Mouse (Mus musculus): ENCODE measurements around the gene Fgfr2. TPM values are rescaled to one million over a fixed set of nuclear protein-coding genes. Genes with fewer than 3 reads are reported as not detected.
"Not testable (repeated sequence)": the region's sequence is repeated elsewhere in the genome, so short reads cannot be mapped to it uniquely, and the experiment has no call there.

Fgfr2 gene
- total RNA-seq, 1 experiment from 2014 or later: not detected

- ATAC-seq (replicated peaks in 1 of 2; ENCODE audit: insufficient read depth in 1 of 2, low FRiP score in 2 of 2, low TSS enrichment in 1 of 2, low read depth in 1 of 2, poor library complexity in 2 of 2, severe bottlenecking in 2 of 2): no peak
These were observed 2580.0 kb downstream of the Fgfr2 start for GRCm38 (mm10) chr7:130543181-130543580.

GRCm38 (mm10) chr7:130540176-130540575 lies 2583.0 kb downstream of the Fgfr2 start:
- ATAC-seq (replicated peaks in 1 of 2; ENCODE audit: insufficient read depth in 1 of 2, low FRiP score in 2 of 2, low TSS enrichment in 1 of 2, low read depth in 1 of 2, poor library complexity in 2 of 2, severe bottlenecking in 2 of 2): no peak

- ATAC-seq (replicated peaks in 1 of 2; ENCODE audit: insufficient read depth in 1 of 2, low FRiP score in 2 of 2, low TSS enrichment in 1 of 2, low read depth in 1 of 2, poor library complexity in 2 of 2, severe bottlenecking in 2 of 2): no peak
These were observed 2586.1 kb downstream of the Fgfr2 start for GRCm38 (mm10) chr7:130537068-130537467.

GRCm38 (mm10) chr7:130535174-130535573 lies 2588.0 kb downstream of the Fgfr2 start:
- ATAC-seq (replicated peaks in 1 of 2; ENCODE audit: insufficient read depth in 1 of 2, low FRiP score in 2 of 2, low TSS enrichment in 1 of 2, low read depth in 1 of 2, poor library complexity in 2 of 2, severe bottlenecking in 2 of 2): no peak

- ATAC-seq (replicated peaks in 1 of 2; ENCODE audit: insufficient read depth in 1 of 2, low FRiP score in 2 of 2, low TSS enrichment in 1 of 2, low read depth in 1 of 2, poor library complexity in 2 of 2, severe bottlenecking in 2 of 2): peak; percentile 98 to 100
These were observed 2589.6 kb downstream of the Fgfr2 start for GRCm38 (mm10) chr7:130533316-130534260.

GRCm38 (mm10) chr7:130531138-130531537 lies 2592.0 kb downstream of the Fgfr2 start:
- ATAC-seq (replicated peaks in 1 of 2; ENCODE audit: insufficient read depth in 1 of 2, low FRiP score in 2 of 2, low TSS enrichment in 1 of 2, low read depth in 1 of 2, poor library complexity in 2 of 2, severe bottlenecking in 2 of 2): not testable (repeated sequence)

- ATAC-seq (replicated peaks in 1 of 2; ENCODE audit: insufficient read depth in 1 of 2, low FRiP score in 2 of 2, low TSS enrichment in 1 of 2, low read depth in 1 of 2, poor library complexity in 2 of 2, severe bottlenecking in 2 of 2): no peak
These were observed 2595.8 kb downstream of the Fgfr2 start for GRCm38 (mm10) chr7:130527306-130527705.

- ATAC-seq (replicated peaks in 1 of 2; ENCODE audit: insufficient read depth in 1 of 2, low FRiP score in 2 of 2, low TSS enrichment in 1 of 2, low read depth in 1 of 2, poor library complexity in 2 of 2, severe bottlenecking in 2 of 2): no peak
These were observed 2599.7 kb downstream of the Fgfr2 start for GRCm38 (mm10) chr7:130523451-130523850.

- ATAC-seq (replicated peaks in 1 of 2; ENCODE audit: insufficient read depth in 1 of 2, low FRiP score in 2 of 2, low TSS enrichment in 1 of 2, low read depth in 1 of 2, poor library complexity in 2 of 2, severe bottlenecking in 2 of 2): no peak
These were observed 2602.2 kb downstream of the Fgfr2 start for GRCm38 (mm10) chr7:130520812-130521422.

GRCm38 (mm10) chr7:130520049-130520425 lies 2603.1 kb downstream of the Fgfr2 start, which contains the start of gene Ate1:
TSS of gene Ate1 (minus strand) at chr7:130520369.
- no peak for ATAC-seq (replicated peaks in 1 of 2; ENCODE audit: insufficient read depth in 1 of 2, low FRiP score in 2 of 2, low TSS enrichment in 1 of 2, low read depth in 1 of 2, poor library complexity in 2 of 2, severe bottlenecking in 2 of 2)

GRCm38 (mm10) chr7:130519096-130520048 lies 2603.8 kb downstream of the Fgfr2 start:
- peak; percentile 90 to 96 for ATAC-seq (replicated peaks in 1 of 2; ENCODE audit: insufficient read depth in 1 of 2, low FRiP score in 2 of 2, low TSS enrichment in 1 of 2, low read depth in 1 of 2, poor library complexity in 2 of 2, severe bottlenecking in 2 of 2)

- no peak for ATAC-seq (replicated peaks in 1 of 2; ENCODE audit: insufficient read depth in 1 of 2, low FRiP score in 2 of 2, low TSS enrichment in 1 of 2, low read depth in 1 of 2, poor library complexity in 2 of 2, severe bottlenecking in 2 of 2)
These were observed 2604.7 kb downstream of the Fgfr2 start for GRCm38 (mm10) chr7:130518213-130519095.

- ATAC-seq (replicated peaks in 1 of 2; ENCODE audit: insufficient read depth in 1 of 2, low FRiP score in 2 of 2, low TSS enrichment in 1 of 2, low read depth in 1 of 2, poor library complexity in 2 of 2, severe bottlenecking in 2 of 2): peak in 1 of 2 experiments; percentile 42; a peak in 1 of 4 replicates
These were observed 2612.9 kb downstream of the Fgfr2 start for GRCm38 (mm10) chr7:130510243-130510642.

- ATAC-seq (replicated peaks in 1 of 2; ENCODE audit: insufficient read depth in 1 of 2, low FRiP score in 2 of 2, low TSS enrichment in 1 of 2, low read depth in 1 of 2, poor library complexity in 2 of 2, severe bottlenecking in 2 of 2): no peak
These were observed 2620.1 kb downstream of the Fgfr2 start for GRCm38 (mm10) chr7:130503006-130503405.

GRCm38 (mm10) chr7:130501499-130501898 lies 2621.7 kb downstream of the Fgfr2 start:
- ATAC-seq (replicated peaks in 1 of 2; ENCODE audit: insufficient read depth in 1 of 2, low FRiP score in 2 of 2, low TSS enrichment in 1 of 2, low read depth in 1 of 2, poor library complexity in 2 of 2, severe bottlenecking in 2 of 2): peak; percentile 84 to 89

- ATAC-seq (replicated peaks in 1 of 2; ENCODE audit: insufficient read depth in 1 of 2, low FRiP score in 2 of 2, low TSS enrichment in 1 of 2, low read depth in 1 of 2, poor library complexity in 2 of 2, severe bottlenecking in 2 of 2): no peak
These were observed 2629.8 kb downstream of the Fgfr2 start for GRCm38 (mm10) chr7:130493346-130493745.

Measured in hematopoietic stem cell, adult 5-6 weeks (primary cell).